In genomic region chr9:121667822-121668221, GRCm38 (mm10) we compare ENCODE assay signal across 18 mouse cellular contexts. TPM values are rescaled to one million over a fixed set of nuclear protein-coding genes. Genes with fewer than 3 reads are reported as not detected.
DNase-seq lines count a peak whose midpoint lies in the region; ATAC-seq lines count a peak whose summit lies in the region.
"Had no signal": no experiment of that assay in that cellular context is flagged by ENCODE, and none has a peak within 500 bp of the region (broad histone marks: within the 10 kb centered on the region; RNA-seq: fewer than 3 reads in every experiment).

No protein-coding gene starts in this region.

- peaks cover 5% of the 10 kb centered on the region for H3K27me3 ChIP-seq in hindbrain, embryonic 16.5 days (replicated peaks; ENCODE audit: control insufficient read depth, insufficient read depth, low read length)
- H3K27me3 ChIP-seq in hindbrain, embryonic 14.5 days (ENCODE audit: control insufficient read depth, insufficient read depth, low read length): 0 out of 2 replicates have a peak, but pooled peaks cover 8% of the 10 kb centered on the region
- peaks cover 39% of the 10 kb centered on the region for H3K27me3 ChIP-seq in neural tube, embryonic 13.5 days
- H3K27me3 ChIP-seq in forebrain, embryonic 15.5 days: peaks cover 12% of the 10 kb centered on the region; the same call in 1 of the 2 replicates
- peaks cover 93% of the 10 kb centered on the region for H3K27me3 ChIP-seq in megakaryocyte, embryonic 14.5 days (replicated peaks)

- no peak overlapping the region for H3K9ac ChIP-seq in hindbrain, embryonic 16.5 days (ENCODE audit: low read depth, low read length)
- H3K9ac ChIP-seq in hindbrain, embryonic 14.5 days: no peak overlapping the region
- no peak overlapping the region for H3K9ac ChIP-seq in neural tube, embryonic 13.5 days
- no peak overlapping the region for H3K9ac ChIP-seq in forebrain, embryonic 15.5 days (replicated peaks)
- H3K9ac ChIP-seq: midbrain, embryonic 12.5 days had no signal

- 61% methylated on average over 11 of the region's 11 CpGs for WGBS in hindbrain, embryonic 16.5 days
- WGBS in hindbrain, embryonic 14.5 days: 50% methylated on average over 11 of the region's 11 CpGs
- WGBS in neural tube, embryonic 13.5 days: 63% methylated on average over 11 of the region's 11 CpGs
- 69% methylated on average over 11 of the region's 11 CpGs for whole genome bisulfite sequencing in forebrain, embryonic 15.5 days

- no peak overlapping the region for H3K4me3 ChIP-seq in hindbrain, embryonic 16.5 days (ENCODE audit: low read length)
- H3K4me3 ChIP-seq in hindbrain, embryonic 14.5 days (replicated peaks; ENCODE audit: low read length): no peak overlapping the region
- H3K4me3 ChIP-seq in neural tube, embryonic 13.5 days: no peak overlapping the region
- H3K4me3 ChIP-seq in forebrain, embryonic 15.5 days: no peak overlapping the region
- peak overlapping the region; percentile 11 for H3K4me3 ChIP-seq in megakaryocyte, embryonic 14.5 days (replicated peaks)
- H3K4me3 ChIP-seq: gastrocnemius, adult 2 months; layer of hippocampus, adult 2 months; midbrain, embryonic 12.5 days had no signal

- H3K36me3 ChIP-seq in hindbrain, embryonic 16.5 days (ENCODE audit: control insufficient read depth, insufficient read depth, low read length): no peaks in the 10 kb centered on the region
- no peaks in the 10 kb centered on the region for H3K36me3 ChIP-seq in hindbrain, embryonic 14.5 days (replicated peaks; ENCODE audit: control insufficient read depth, insufficient read depth)
- no peaks in the 10 kb centered on the region for H3K36me3 ChIP-seq in neural tube, embryonic 13.5 days
- H3K36me3 ChIP-seq in forebrain, embryonic 15.5 days: no peaks in the 10 kb centered on the region
- no peaks in the 10 kb centered on the region for H3K36me3 ChIP-seq in megakaryocyte, embryonic 14.5 days (replicated peaks; ENCODE audit: low read length)
- H3K36me3 ChIP-seq: G1E; midbrain, embryonic 12.5 days had no signal

- H3K4me1 ChIP-seq in hindbrain, embryonic 16.5 days (ENCODE audit: control insufficient read depth, insufficient read depth, low read depth, low read length): peaks cover 16% of the 10 kb centered on the region; the same call in 1 of the 2 replicates
- peaks cover 12% of the 10 kb centered on the region; the same call in 1 of the 2 replicates for H3K4me1 ChIP-seq in hindbrain, embryonic 14.5 days (replicated peaks; ENCODE audit: control insufficient read depth, insufficient read depth, low read length)
- H3K4me1 ChIP-seq in neural tube, embryonic 13.5 days (replicated peaks): peaks cover 34% of the 10 kb centered on the region
- H3K4me1 ChIP-seq in forebrain, embryonic 15.5 days: peaks cover 38% of the 10 kb centered on the region
- peaks cover 51% of the 10 kb centered on the region for H3K4me1 ChIP-seq in megakaryocyte, embryonic 14.5 days

- H3K4me2 ChIP-seq in hindbrain, embryonic 16.5 days (ENCODE audit: low read length): no peak overlapping the region
- H3K4me2 ChIP-seq in hindbrain, embryonic 14.5 days (replicated peaks): no peak overlapping the region
- no peak overlapping the region for H3K4me2 ChIP-seq in neural tube, embryonic 13.5 days
- H3K4me2 ChIP-seq in forebrain, embryonic 15.5 days (replicated peaks): no peak overlapping the region
- H3K4me2 ChIP-seq: liver, embryonic 11.5 days; midbrain, embryonic 12.5 days had no signal

- peak; percentile 12; the same call in 1 of the 2 replicates for ATAC-seq in hindbrain, embryonic 16.5 days
- no peak for ATAC-seq in hindbrain, embryonic 14.5 days (ENCODE audit: low FRiP score)
- ATAC-seq in neural tube, embryonic 13.5 days (ENCODE audit: low read depth): no peak
- no peak; the same call in 1 of the 2 replicates for ATAC-seq in forebrain, embryonic 15.5 days (replicated peaks)
- ATAC-seq: inflammation-experienced regulatory T-cells, adult 6 months had no signal

- no peaks in the 10 kb centered on the region for H3K9me3 ChIP-seq in hindbrain, embryonic 16.5 days (ENCODE audit: control insufficient read depth, low read length)
- H3K9me3 ChIP-seq in hindbrain, embryonic 14.5 days (ENCODE audit: control insufficient read depth, low read length): no peaks in the 10 kb centered on the region
- no peaks in the 10 kb centered on the region for H3K9me3 ChIP-seq in neural tube, embryonic 13.5 days
- H3K9me3 ChIP-seq in forebrain, embryonic 15.5 days: no peaks in the 10 kb centered on the region
- H3K9me3 ChIP-seq in megakaryocyte, embryonic 14.5 days: 0 out of 2 replicates have a peak, but pooled peaks cover under 1% of the 10 kb centered on the region
- H3K9me3 ChIP-seq: G1E; midbrain, embryonic 12.5 days had no signal

- peak overlapping the region; percentile 30; the same call in 1 of the 2 replicates for H3K27ac ChIP-seq in hindbrain, embryonic 16.5 days (ENCODE audit: low read depth, low read length)
- H3K27ac ChIP-seq in hindbrain, embryonic 14.5 days: no peak overlapping the region
- 0 out of 2 replicates have a peak overlapping the region, but pooled peaks have one; percentile 7 for H3K27ac ChIP-seq in neural tube, embryonic 13.5 days (replicated peaks)
- peak overlapping the region; percentile 93 for H3K27ac ChIP-seq in forebrain, embryonic 15.5 days (replicated peaks)
- H3K27ac ChIP-seq: kidney, postnatal 0 days had no signal

- DNase-seq in hindbrain, embryonic 14.5 days (ENCODE audit: low spot score): no peak
- no peak for DNase-seq in neural tube, embryonic 10.5 days (ENCODE audit: extremely low spot score, low spot score)
- DNase-seq in urinary bladder, postnatal 10 days (ENCODE audit: low spot score): no peak
- DNase-seq: adrenal gland, postnatal 10 days; cerebellum, adult 9-10 months; gastrocnemius, adult 2 months; lung, postnatal 10 days; thymus, adult 2 months had no signal

RNA-seq across cellular contexts. Expression of gene Vipr1, which starts 25.3 kb away (rescaled TPM):
- 0.49 and 0.80 TPM in 2 replicates for polyA plus RNA-seq in hindbrain, embryonic 16.5 days (2015; fragmentation: Nextera tagmentation; extraction: Ambion mirVana)
- polyA plus RNA-seq in hindbrain, embryonic 14.5 days (2014; fragmentation: Nextera tagmentation; extraction: Ambion mirVana): 0.40 and 0.59 TPM in 2 replicates
- polyA plus RNA-seq in neural tube, embryonic 13.5 days (2015; fragmentation: Nextera tagmentation; extraction: Ambion mirVana): 0.25 and 1.0 TPM in 2 replicates
- 0.45 and 0.77 TPM in 2 replicates for polyA plus RNA-seq in forebrain, embryonic 15.5 days (2015; fragmentation: Nextera tagmentation; extraction: Ambion mirVana)
- polyA plus RNA-seq in megakaryocyte, embryonic 14.5 days (2012; ENCODE audit: insufficient read depth, low replicate concordance): 0.07 and 2.5 TPM in 2 replicates
- polyA plus RNA-seq: G1E had no signal

RNA-seq across cellular contexts. Expression of gene Lyzl4, which starts 25.9 kb away (rescaled TPM):
- polyA plus RNA-seq in hindbrain, embryonic 16.5 days (2015; fragmentation: Nextera tagmentation; extraction: Ambion mirVana): 0.16 TPM in 1 of 2 replicates, not detected in the other
- 0.22 and 0.32 TPM in 2 replicates for polyA plus RNA-seq in hindbrain, embryonic 14.5 days (2014; fragmentation: Nextera tagmentation; extraction: Ambion mirVana)
- not detected in 2 replicates for polyA plus RNA-seq in neural tube, embryonic 13.5 days (2015; fragmentation: Nextera tagmentation; extraction: Ambion mirVana)
- not detected in 2 replicates for polyA plus RNA-seq in forebrain, embryonic 15.5 days (2015; fragmentation: Nextera tagmentation; extraction: Ambion mirVana)
- 0.51 TPM in 1 of 2 replicates, not detected in the other for polyA plus RNA-seq in megakaryocyte, embryonic 14.5 days (2012; ENCODE audit: insufficient read depth, low replicate concordance)
- polyA plus RNA-seq: G1E; inflammation-experienced regulatory T-cells, adult 6 months; kidney, postnatal 0 days; liver, embryonic 11.5 days; midbrain, embryonic 12.5 days had no signal

RNA-seq across cellular contexts. Expression of gene Sec22c, which starts 37.5 kb away (rescaled TPM):
- polyA plus RNA-seq in hindbrain, embryonic 16.5 days (2015; fragmentation: Nextera tagmentation; extraction: Ambion mirVana): 29.2 and 30.4 TPM in 2 replicates
- 21.6 and 26.5 TPM in 2 replicates for polyA plus RNA-seq in hindbrain, embryonic 14.5 days (2014; fragmentation: Nextera tagmentation; extraction: Ambion mirVana)
- polyA plus RNA-seq in neural tube, embryonic 13.5 days (2015; fragmentation: Nextera tagmentation; extraction: Ambion mirVana): 22.7 and 25.2 TPM in 2 replicates
- 33.9 and 39.2 TPM in 2 replicates for polyA plus RNA-seq in forebrain, embryonic 15.5 days (2015; fragmentation: Nextera tagmentation; extraction: Ambion mirVana)
- polyA plus RNA-seq in megakaryocyte, embryonic 14.5 days (2012; ENCODE audit: insufficient read depth, low replicate concordance): 1.2 and 2.4 TPM in 2 replicates

RNA-seq across cellular contexts. Expression of gene Ss18l2, which starts 42.3 kb away (rescaled TPM):
- polyA plus RNA-seq in hindbrain, embryonic 16.5 days (2015; fragmentation: Nextera tagmentation; extraction: Ambion mirVana): 171 and 184 TPM in 2 replicates
- polyA plus RNA-seq in hindbrain, embryonic 14.5 days (2014; fragmentation: Nextera tagmentation; extraction: Ambion mirVana): 171 and 213 TPM in 2 replicates
- 162 and 189 TPM in 2 replicates for polyA plus RNA-seq in neural tube, embryonic 13.5 days (2015; fragmentation: Nextera tagmentation; extraction: Ambion mirVana)
- polyA plus RNA-seq in forebrain, embryonic 15.5 days (2015; fragmentation: Nextera tagmentation; extraction: Ambion mirVana): 145 TPM in 2 replicates
- polyA plus RNA-seq in megakaryocyte, embryonic 14.5 days (2012; ENCODE audit: insufficient read depth, low replicate concordance): 30.1 and 45.4 TPM in 2 replicates

RNA-seq across cellular contexts. Expression of gene Nktr, which starts 51.1 kb away (rescaled TPM):
- polyA plus RNA-seq in hindbrain, embryonic 16.5 days (2015; fragmentation: Nextera tagmentation; extraction: Ambion mirVana): 43.2 and 44.4 TPM in 2 replicates
- polyA plus RNA-seq in hindbrain, embryonic 14.5 days (2014; fragmentation: Nextera tagmentation; extraction: Ambion mirVana): 56.2 and 64.1 TPM in 2 replicates
- 56.5 and 58.6 TPM in 2 replicates for polyA plus RNA-seq in neural tube, embryonic 13.5 days (2015; fragmentation: Nextera tagmentation; extraction: Ambion mirVana)
- 57.5 and 58.4 TPM in 2 replicates for polyA plus RNA-seq in forebrain, embryonic 15.5 days (2015; fragmentation: Nextera tagmentation; extraction: Ambion mirVana)
- 4.4 and 6.4 TPM in 2 replicates for polyA plus RNA-seq in megakaryocyte, embryonic 14.5 days (2012; ENCODE audit: insufficient read depth, low replicate concordance)
